Mouse (Mus musculus): ENCODE results near the gene Sos1. TPM values are rescaled to one million over a fixed set of nuclear protein-coding genes. Genes with fewer than 3 reads are reported as not detected.

Gene Sos1
- 3.1 and 3.8 TPM in 2 replicates for polyA plus RNA-seq (2012)

DNA sequence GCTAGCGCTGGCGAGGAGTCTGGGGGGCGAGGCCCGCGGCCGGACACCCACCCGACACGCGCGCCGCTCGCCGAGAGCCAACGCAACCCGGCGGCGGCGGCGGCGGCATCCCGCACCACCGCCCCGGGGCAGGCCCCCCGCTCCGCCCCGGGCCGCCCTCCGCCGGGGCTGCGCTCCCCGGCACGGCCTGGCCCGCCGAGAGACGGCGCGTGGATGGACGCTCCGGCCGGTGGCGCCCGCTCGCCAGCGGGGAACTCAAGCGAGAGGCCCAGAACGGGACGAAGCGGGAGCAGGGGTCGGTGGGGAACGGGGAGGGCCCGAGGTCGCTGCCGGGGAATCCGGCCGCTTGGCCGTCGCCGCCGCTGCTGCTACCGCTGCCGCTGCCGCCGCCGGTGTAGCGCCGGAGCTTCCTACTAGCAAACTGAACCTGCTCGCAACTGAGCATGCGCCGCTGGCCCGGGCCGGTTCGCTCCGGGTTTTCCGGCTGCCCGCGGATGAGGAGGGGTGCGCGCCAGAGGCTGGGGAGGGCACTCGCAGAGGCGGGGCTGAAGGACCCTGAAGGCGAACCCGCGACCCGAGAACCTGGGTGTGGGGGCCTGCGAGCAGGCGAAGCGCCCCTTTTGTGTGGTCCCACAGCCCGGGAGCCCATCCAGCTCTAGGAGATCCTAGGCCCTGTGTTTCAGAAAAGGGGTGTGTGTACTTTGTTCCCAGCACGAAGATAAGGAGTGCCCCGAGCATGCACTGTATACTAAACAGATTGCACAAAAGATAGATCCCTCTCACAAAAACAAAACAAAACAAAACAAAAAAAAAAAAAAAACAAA is at the start of gene Sos1:
Sos1 (minus strand) TSS at position 423 of the 824 bp plus-strand sequence.

DNA sequence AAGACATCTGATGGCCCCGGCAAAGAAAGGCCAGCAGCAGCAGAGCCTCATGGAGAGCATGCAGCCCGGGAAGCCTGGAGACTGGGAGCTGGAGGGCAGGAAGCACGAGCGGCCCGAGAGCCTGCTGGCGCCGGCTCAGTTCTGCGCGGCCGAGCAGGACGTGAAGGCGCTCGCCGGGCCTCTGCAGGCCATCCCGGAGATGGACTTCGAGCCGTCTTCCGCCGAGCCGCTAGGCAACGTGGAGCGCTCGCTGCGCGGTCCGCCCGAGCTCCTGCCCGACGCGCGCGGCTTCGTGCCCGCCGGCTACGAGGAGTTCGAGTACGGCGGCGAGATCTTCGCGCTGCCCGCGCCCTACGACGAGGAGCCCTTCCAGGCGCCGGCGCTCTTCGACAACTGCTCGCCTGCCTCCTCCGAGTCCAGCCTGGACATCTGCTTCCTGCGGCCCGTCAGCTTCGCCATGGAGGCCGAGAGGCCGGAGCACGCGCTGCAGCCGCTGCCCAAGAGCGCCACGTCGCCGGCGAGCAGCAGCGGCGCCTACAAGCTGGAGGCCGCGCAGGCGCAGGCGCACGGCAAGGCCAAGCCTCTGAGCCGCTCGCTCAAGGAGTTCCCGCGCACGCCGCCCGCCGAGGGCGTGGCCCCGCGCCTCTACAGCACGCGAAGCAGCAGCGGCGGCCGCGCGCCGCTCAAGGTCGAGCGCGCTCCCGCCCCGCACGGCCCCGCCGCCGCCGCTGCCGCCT is 107.1 kb downstream of the Sos1 start, which contains the start of gene Gm10190:
Gm10190 (minus strand) TSS at position 553 of the 737 bp plus-strand sequence.

Other genes starting within 250 kb of the Sos1 start
- gene Morn2, start 190.2 kb downstream of the Sos1 start, polyA plus RNA-seq (2012), result 1.6 and 3.0 TPM in 2 replicates
- gene Dhx57, start 190.0 kb downstream of the Sos1 start, polyA plus RNA-seq (2012), result 6.8 and 6.9 TPM in 2 replicates
- gene Arhgef33, start 173.0 kb downstream of the Sos1 start, polyA plus RNA-seq (2012), result 0.03 TPM in 1 of 2 replicates, not detected in the other
- 0.63 TPM in 1 of 2 replicates, not detected in the other for gene Gm10190, start 106.9 kb downstream of the Sos1 start, polyA plus RNA-seq (2012)
- gene Cdkl4, start 97.4 kb upstream of the Sos1 start, polyA plus RNA-seq (2012), result not detected in 2 replicates
- gene Map4k3, start 248.0 kb upstream of the Sos1 start, polyA plus RNA-seq (2012), result 2.8 and 3.6 TPM in 2 replicates